Mouse (Mus musculus) limb, embryonic 15.5 days (tissue): ENCODE results near the gene Rogdi. TPM values are rescaled to one million over a fixed set of nuclear protein-coding genes. Genes with fewer than 3 reads are reported as not detected.

Experiments used
- ATAC-seq: fragments of 200-750 bp; cut with Nextera tagmentation; 2 replicates; pipeline ENCODE4 v1.8.0; 2017; ENCODE audit warnings: low read depth, moderate TSS enrichment; ENCODE audit not compliant: insufficient number of reproducible peaks, low FRiP score, low TSS enrichment
- H3K27ac ChIP-seq: fragments of 300-500 bp; sonication (generic); 2 replicates; pipeline ENCODE4 v1.5.1; 2015; ENCODE audit warnings: moderate library complexity, mild to moderate bottlenecking, inconsistent platforms
- H3K27me3 ChIP-seq: fragments of 300-500 bp; sonication (generic); 2 replicates; pipeline ENCODE4 v1.6.1; 2015; ENCODE audit warnings: inconsistent platforms
- H3K36me3 ChIP-seq: fragments of 300-500 bp; sonication (generic); 2 replicates; pipeline ENCODE4 v1.6.1; 2015; ENCODE audit warnings: inconsistent platforms
- H3K4me1 ChIP-seq: fragments of 300-500 bp; sonication (generic); 2 replicates; pipeline ENCODE4 v1.6.1; 2015; ENCODE audit warnings: inconsistent platforms
- H3K4me2 ChIP-seq: fragments of 300-500 bp; sonication (generic); 2 replicates; pipeline ENCODE4 v1.6.1; 2015; ENCODE audit warnings: mild to moderate bottlenecking, inconsistent platforms
- H3K4me3 ChIP-seq: fragments of 300-500 bp; sonication (generic); 2 replicates; pipeline ENCODE4 v1.5.1; 2015; ENCODE audit warnings: mild to moderate bottlenecking, inconsistent platforms
- H3K9ac ChIP-seq: fragments of 300-500 bp; sonication (generic); 2 replicates; pipeline ENCODE4 v1.6.1; 2015; ENCODE audit warnings: inconsistent platforms
- H3K9me3 ChIP-seq: fragments of 300-500 bp; sonication (generic); 2 replicates; pipeline ENCODE4 v1.6.1; 2016; ENCODE audit warnings: inconsistent platforms
- WGBS: fragments of 180-500 bp; shearing (Covaris S2); methylation state at CpG from one replicate; pipeline ENCODE4 v1.1.7; 2015; 5-methylcytosine and 5-hydroxymethylcytosine counted together
- polyA plus RNA-seq: library from polyadenylated mRNA; unstranded; fragments of >200 nt; fragmentation: Nextera tagmentation; extraction: Ambion mirVana; gene quantifications from 2 replicates; pipeline ENCODE4 v1.2.1, GENCODE M21; 2015

Gene Rogdi
- polyA plus RNA-seq, 1 experiment from 2014 or later: 45.0 TPM

DNA sequence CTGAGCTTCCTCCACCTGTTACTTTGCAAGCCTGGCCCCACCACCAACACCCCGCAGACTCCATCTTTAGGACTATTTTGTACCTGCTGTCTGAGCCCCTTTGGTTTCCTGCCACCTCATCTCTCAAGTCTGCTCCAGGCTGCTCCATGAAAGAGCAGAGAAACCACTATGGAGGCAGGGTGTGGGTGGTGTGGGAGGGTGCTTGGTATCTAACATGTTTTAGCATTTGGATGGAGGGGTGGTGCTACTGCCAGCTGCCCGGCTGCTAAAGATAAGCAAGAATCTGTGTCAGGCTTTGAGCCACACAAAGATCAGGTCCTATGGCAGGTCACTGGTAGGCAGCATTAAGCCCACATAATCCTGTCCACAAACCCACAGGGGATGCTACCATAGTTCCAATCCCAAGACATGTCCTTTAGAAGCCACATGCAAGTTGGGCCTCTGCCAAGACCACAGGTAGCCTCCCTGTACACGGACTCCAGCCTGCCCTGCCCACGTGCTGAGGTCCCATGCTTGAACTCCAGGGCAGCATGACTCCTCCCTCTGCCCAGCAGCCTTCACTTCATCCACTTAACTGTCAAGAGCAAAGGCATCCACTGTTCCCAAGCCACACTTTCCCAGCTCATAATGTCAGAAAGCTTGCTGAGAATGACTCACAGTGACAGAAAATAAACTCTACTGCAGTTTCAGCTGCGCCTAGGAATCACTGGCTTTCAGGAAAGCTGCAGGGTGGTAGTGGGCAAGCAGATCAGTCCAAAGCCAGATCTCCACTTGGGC, 34.9 kb downstream of the Rogdi start:
- Histone ChIP-seq H3K4me1 (no peaks in the 10 kb centered on the region), H3K27ac (no peak overlapping the region), H3K4me2 (no peak overlapping the region), H3K4me3 (no peak overlapping the region), H3K36me3 (no peaks in the 10 kb centered on the region), H3K27me3 (no peaks in the 10 kb centered on the region), H3K9me3 (no peaks in the 10 kb centered on the region), H3K9ac (no peak overlapping the region)
- 60% methylated on average over 5 of the region's 5 CpGs for WGBS
- ATAC-seq: 0 out of 2 replicates have a peak, but pooled peaks have one; percentile 8

DNA sequence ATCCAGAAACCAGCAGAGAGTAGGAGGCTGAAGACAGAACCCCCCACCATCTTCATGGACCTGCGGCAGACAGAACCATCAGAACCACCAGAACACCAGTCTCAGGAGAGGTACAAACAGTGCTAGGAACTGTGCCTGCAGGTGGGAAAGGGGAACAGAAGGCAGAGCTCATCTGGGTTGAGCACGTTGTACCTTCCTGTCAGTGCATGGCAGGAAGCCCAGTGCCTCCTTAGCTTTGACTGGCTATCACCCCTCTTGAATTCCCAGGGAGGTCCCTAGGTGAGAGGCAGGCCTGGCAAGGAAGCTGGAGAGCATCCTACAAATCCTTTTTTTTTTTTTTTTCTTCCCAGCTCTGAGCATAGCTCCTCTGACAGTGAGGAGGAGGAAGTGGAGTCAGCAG, 37.2 kb downstream of the Rogdi start:
- Histone ChIP-seq H3K27me3 (no peaks in the 10 kb centered on the region), H3K4me3 (no peak overlapping the region), H3K36me3 (no peaks in the 10 kb centered on the region), H3K4me1 (no peaks in the 10 kb centered on the region), H3K27ac (no peak overlapping the region), H3K9me3 (no peaks in the 10 kb centered on the region), H3K9ac (no peak overlapping the region), H3K4me2 (no peak overlapping the region)
- ATAC-seq: no peak
- WGBS: 78% methylated on average over 2 of the region's 2 CpGs

DNA sequence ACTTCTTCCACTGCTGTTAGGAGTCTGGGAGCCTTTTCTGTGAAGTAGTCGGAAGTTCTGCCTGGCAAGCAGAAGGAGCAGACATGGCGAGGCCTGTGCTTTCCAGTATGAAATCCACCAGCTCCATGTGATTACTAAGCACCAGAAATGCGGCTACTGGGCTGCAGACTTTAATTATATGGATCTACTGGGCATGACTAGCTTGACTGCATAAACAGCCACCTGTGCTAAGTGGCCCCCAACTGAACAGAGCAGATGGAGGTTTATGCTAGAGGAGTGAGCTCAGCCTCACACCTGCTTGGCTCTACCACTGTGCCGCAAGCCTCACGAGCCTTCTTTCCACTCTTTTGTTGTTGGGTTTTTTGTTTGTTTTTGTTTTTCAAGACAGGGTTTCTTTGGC, 38.8 kb downstream of the Rogdi start:
- Histone ChIP-seq H3K4me1 (no peaks in the 10 kb centered on the region), H3K27me3 (no peaks in the 10 kb centered on the region), H3K27ac (no peak overlapping the region), H3K9me3 (no peaks in the 10 kb centered on the region), H3K36me3 (no peaks in the 10 kb centered on the region), H3K9ac (no peak overlapping the region), H3K4me3 (no peak overlapping the region), H3K4me2 (no peak overlapping the region)
- 80% methylated on average over 5 of the region's 5 CpGs for WGBS
- no peak for ATAC-seq

DNA sequence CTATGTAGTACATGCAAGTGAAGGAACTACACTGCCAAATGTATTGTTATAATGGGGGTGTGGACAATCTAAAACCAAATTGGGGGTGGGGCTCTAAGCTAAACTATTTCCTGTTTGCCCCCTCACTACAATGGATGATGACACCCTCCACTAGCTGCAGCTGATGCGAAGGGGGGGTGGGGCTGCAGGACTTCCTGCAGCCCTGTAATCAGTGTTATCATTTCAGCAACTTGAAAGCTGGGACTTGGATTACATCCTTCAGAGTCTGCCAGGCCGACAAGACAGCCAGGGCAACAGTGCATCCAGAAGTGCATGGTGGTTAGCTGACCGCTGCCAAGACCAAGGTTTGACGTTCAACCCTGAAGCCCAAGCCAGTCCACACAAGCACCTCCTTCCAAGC, 41.7 kb downstream of the Rogdi start:
- Histone ChIP-seq H3K9me3 (no peaks in the 10 kb centered on the region), H3K27me3 (no peaks in the 10 kb centered on the region), H3K9ac (no peak overlapping the region), H3K36me3 (no peaks in the 10 kb centered on the region), H3K4me2 (no peak overlapping the region), H3K27ac (no peak overlapping the region), H3K4me1 (no peaks in the 10 kb centered on the region), H3K4me3 (no peak overlapping the region)
- ATAC-seq: no peak
- WGBS: 71% methylated on average over 4 of the region's 4 CpGs

DNA sequence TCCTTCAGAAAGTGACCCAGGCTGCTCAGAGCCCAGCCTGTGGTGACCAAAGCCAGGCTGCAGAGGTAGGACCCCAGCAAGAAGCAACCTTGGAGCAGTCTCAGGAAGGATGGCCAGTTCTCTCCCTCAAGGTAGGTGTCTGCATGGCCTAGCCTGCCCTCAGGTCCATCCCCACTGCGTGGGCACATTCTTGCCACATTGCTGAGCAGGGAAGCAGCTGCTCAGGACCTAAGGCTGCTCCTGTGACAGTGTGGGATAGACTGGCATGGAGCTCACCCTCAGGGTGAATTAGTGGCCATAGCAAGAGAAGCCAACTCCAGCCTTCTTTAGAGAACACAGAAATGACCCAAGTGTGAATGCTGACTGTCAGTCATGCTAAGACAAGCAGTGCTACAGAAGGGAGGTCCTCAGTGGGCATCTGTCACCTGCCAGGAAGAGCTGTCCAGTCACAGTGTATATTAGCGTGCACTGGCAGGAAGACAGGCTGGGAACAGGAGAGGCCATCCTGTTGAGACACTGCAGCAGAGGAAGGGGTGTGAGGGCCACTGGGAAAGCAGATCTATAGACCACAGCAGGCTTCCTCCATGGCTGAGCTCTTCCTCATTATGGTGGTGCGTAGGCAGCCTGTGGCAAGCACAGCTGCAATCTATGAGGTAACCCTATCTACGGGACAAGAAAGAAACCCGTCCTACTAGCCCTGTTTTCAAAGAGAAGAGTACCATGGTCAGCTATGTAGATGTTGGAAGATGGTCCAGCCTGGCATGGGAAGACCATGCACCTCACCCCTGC, 44.1 kb downstream of the Rogdi start:
- no peak overlapping the region for H3K27ac ChIP-seq
- 80% methylated on average over 5 of the region's 5 CpGs for WGBS
- H3K27me3 ChIP-seq: no peaks in the 10 kb centered on the region
- no peak for ATAC-seq
- H3K4me1 ChIP-seq: peaks cover 3% of the 10 kb centered on the region
- no peaks in the 10 kb centered on the region for H3K9me3 ChIP-seq
- no peak overlapping the region for H3K4me3 ChIP-seq
- no peak overlapping the region for H3K4me2 ChIP-seq
- peak overlapping the region; percentile 1; the same call in 1 of the 2 replicates for H3K9ac ChIP-seq
- H3K36me3 ChIP-seq: no peaks in the 10 kb centered on the region

DNA sequence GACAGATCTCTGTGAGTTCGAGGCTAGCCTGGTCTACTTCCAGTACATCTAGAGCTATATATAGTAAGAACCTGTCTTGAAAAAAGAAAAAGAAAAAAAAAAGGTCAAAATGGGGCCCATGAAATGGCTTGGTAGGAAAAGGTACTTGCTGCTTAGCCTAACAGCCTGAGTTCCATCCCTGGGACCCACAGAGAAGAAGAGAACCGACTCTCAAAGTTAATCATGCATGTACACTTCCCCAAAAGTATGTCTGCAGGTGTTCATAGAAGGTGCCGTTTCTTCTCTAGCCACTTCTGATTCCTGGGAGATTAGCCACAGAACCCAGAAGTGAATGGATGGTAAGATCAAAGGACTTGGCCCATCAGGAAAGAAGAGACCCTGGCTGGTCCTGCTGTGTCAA, 44.9 kb downstream of the Rogdi start:
- H3K4me1 ChIP-seq: peaks cover 4% of the 10 kb centered on the region
- no peak overlapping the region for H3K4me2 ChIP-seq
- H3K4me3 ChIP-seq: no peak overlapping the region
- no peak overlapping the region for H3K27ac ChIP-seq
- H3K9me3 ChIP-seq: no peaks in the 10 kb centered on the region
- no peak for ATAC-seq
- H3K36me3 ChIP-seq: no peaks in the 10 kb centered on the region
- H3K27me3 ChIP-seq: no peaks in the 10 kb centered on the region
- H3K9ac ChIP-seq: 0 out of 2 replicates have a peak overlapping the region, but pooled peaks have one; percentile 1
- 81% methylated on average over 3 of the region's 3 CpGs for WGBS

DNA sequence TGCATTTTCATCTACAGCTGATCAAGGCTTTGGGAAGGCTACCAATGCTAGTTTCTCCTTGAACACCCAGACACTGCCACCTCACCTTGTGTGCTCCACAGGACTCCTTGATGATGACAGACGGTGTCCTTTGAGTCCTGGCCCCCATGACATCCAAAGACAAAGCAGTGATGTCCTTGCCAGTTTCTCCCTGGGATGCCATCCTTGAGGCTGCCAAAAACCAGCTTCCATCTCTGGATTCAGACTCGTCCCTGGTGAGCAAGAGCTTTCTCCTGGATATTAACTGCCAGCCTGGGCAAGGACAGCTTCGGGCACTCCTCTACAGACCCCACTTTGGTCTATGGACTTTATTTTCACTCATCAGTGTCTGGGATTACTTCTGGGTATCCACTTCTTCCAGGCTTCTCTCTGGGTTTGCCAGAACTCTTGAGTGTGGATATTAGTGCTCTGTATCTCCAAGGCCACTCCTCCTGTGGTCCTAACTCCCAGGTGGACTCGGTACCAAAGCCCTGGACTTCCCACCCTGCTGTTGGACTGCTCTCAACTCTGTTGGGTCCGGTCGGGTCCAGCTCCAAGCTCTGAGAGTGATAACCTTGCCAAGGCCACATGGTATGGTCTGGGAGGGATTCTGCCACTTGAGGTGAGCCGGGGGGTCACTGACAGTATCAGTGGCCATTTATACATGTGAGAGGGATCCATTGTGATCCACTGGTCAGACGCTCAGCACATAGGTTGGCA, 47.8 kb downstream of the Rogdi start:
- Histone ChIP-seq H3K4me3 (no peak overlapping the region), H3K27ac (no peak overlapping the region), H3K9ac (no peak overlapping the region), H3K9me3 (no peaks in the 10 kb centered on the region), H3K4me1 (peaks cover 15% of the 10 kb centered on the region), H3K4me2 (peak overlapping the region; percentile 77; the same call in 1 of the 2 replicates), H3K36me3 (no peaks in the 10 kb centered on the region), H3K27me3 (no peaks in the 10 kb centered on the region)
- 91% methylated on average over 8 of the region's 8 CpGs for WGBS
- ATAC-seq: no peak

DNA sequence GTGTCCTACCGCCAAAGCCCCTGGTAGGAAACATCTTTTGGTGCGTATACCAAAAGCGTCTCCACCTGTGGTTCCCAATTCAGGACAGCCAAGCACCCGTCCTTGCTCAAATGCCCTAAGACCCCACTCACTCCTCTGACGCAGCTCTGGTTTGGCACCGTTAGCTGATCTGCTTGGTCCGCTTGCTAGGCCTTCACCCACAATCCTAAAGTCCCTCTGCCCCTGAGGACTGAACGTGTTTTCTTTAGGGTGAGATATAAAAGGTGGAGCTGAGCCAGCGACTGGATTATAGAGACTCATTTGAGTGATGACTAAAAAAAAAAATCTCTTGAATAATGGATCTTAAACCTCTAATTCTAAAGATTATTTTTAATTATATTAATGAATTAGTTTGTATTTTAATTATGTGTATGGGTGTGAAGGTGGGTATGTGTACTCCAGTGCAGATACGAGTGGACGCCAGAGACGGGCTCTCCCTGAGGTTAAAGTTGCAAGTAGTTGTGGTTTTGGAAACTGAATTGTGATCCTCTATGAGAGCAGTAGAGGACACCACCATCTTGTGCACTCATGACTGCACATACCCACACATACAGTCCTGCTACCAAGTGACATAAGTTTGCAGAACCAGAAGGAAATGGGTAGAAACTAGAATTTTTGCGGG, 48.5 kb downstream of the Rogdi start:
- Histone ChIP-seq H3K27ac (peak overlapping the region; percentile 83), H3K4me1 (peaks cover 15% of the 10 kb centered on the region), H3K4me2 (peak overlapping the region; percentile 77), H3K9ac (peak overlapping the region; percentile 44; the same call in 1 of the 2 replicates), H3K9me3 (no peaks in the 10 kb centered on the region), H3K27me3 (no peaks in the 10 kb centered on the region), H3K36me3 (0 out of 2 replicates have a peak, but pooled peaks cover 4% of the 10 kb centered on the region), H3K4me3 (peak overlapping the region; percentile 99)
- 21% methylated on average over 13 of the region's 13 CpGs for WGBS
- no peak for ATAC-seq

DNA sequence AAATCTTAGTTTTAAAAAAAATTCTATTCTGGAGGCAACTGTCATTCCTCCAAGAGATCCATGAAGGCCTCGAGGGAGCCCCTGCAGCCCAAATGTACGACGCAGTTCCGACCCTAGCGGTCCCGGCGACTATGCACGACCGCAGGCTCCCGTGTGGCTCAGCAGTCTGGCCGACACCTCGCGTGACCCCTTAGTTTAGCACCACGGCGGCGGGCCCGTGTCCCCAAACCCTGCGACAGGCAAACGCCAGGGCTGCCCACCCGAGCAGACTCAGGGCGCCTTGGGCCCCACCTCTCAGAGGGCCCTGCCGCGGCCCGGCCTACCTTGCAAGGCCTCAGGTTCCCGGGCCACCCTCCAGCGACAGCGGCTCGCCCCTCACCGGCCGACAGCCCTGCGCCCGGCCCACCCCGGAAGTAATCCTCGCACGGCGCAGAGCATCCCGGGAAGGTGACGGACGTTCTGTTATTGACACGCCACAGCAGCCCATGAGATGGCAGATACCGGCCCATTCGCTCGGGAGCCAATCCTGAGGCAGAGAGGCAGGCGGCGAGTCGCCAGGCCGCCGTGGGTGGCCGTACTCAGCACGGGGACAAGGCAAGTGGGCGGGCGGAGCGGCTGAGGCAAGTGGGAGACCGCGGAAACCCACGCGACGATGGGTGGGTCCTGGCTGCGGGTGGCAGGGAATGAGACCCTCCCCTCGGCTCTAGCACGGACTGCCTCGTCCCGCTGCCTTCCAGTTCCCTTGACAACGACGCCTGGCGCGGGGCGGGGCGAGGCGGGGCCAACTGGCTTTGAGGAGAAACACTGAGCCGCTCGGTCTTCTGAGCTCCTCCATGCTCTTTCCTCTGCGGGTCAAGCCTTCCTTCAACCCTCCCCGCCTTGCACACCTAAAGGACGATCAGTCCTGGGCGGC, 49.3 kb downstream of the Rogdi start, which contains the start of gene Anks3:
Gene Anks3 (minus strand): TSS at position 409 of the 913 bp plus-strand sequence.
- peak; percentile 97 for ATAC-seq
- peak within 1 kb of the TSS; percentile 77 for H3K4me2 ChIP-seq
- H3K36me3 ChIP-seq: 0 out of 2 replicates have a peak, but pooled peaks cover 10% of the 10 kb centered on the region
- peak within 1 kb of the TSS; percentile 83 for H3K27ac ChIP-seq
- under 1% methylated on average over 76 of the region's 76 CpGs for WGBS
- no peaks in the 10 kb centered on the region for H3K9me3 ChIP-seq
- H3K4me3 ChIP-seq: peak within 1 kb of the TSS; percentile 99
- peak within 1 kb of the TSS; percentile 85 for H3K9ac ChIP-seq
- no peaks in the 10 kb centered on the region for H3K27me3 ChIP-seq
- peaks cover 17% of the 10 kb centered on the region for H3K4me1 ChIP-seq

DNA sequence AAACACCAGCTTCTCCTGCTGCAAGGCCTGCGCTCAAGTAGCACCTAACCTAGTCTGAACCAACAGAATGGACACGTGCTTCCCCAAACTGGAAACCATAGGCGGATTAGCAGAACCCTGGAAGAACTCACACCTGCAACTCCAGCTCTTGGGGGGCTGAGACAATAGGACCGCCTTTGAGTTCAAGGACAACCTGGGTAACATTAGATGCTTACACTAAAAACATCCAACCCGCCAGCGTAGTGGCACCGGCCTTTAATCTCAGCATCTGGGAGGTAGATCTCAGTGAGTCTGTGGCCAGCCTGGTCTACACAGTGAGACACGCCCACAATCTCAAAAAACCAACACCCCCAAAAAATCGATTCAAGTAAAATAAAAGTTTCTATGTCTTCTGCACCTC, 50.0 kb downstream of the Rogdi start:
- ATAC-seq: no peak
- Histone ChIP-seq H3K9me3 (no peaks in the 10 kb centered on the region), H3K9ac (peak overlapping the region; percentile 85), H3K4me2 (peak overlapping the region; percentile 77), H3K4me1 (peaks cover 18% of the 10 kb centered on the region), H3K4me3 (peak overlapping the region; percentile 99), H3K27ac (no peak overlapping the region), H3K27me3 (no peaks in the 10 kb centered on the region), H3K36me3 (0 out of 2 replicates have a peak, but pooled peaks cover 12% of the 10 kb centered on the region)
- 38% methylated on average over 9 of the region's 9 CpGs for WGBS
